Mouse (Mus musculus) intestine, embryonic 15.5 days (tissue): ENCODE data around the gene Slc22a22. TPM values are rescaled to one million over a fixed set of nuclear protein-coding genes. Genes with fewer than 3 reads are reported as not detected.
"Not testable (repeated sequence)": the region's sequence is repeated elsewhere in the genome, so short reads cannot be mapped to it uniquely, and the experiment has no call there.

Experiments
- ATAC-seq: fragments of 200-750 bp; cut with Nextera tagmentation; 2 replicates; pipeline ENCODE4 v1.8.0; 2017; ENCODE audit warnings: moderate TSS enrichment, moderate library complexity
- H3K27ac ChIP-seq: fragments of 300-500 bp; sonication (generic); 2 replicates; pipeline ENCODE4 v1.5.1; 2015; ENCODE audit warnings: mild to moderate bottlenecking, inconsistent platforms
- H3K27me3 ChIP-seq: fragments of 300-500 bp; sonication (generic); replicated peaks from 2 replicates; pipeline ENCODE4 v1.6.1; 2015; ENCODE audit warnings: inconsistent platforms
- H3K36me3 ChIP-seq: fragments of 300-500 bp; sonication (generic); 2 replicates; pipeline ENCODE4 v1.6.1; 2015; ENCODE audit warnings: inconsistent platforms
- H3K4me1 ChIP-seq: fragments of 300-500 bp; sonication (generic); replicated peaks from 2 replicates; pipeline ENCODE4 v1.6.1; 2015; ENCODE audit warnings: inconsistent platforms
- H3K4me2 ChIP-seq: fragments of 300-500 bp; sonication (generic); replicated peaks from 2 replicates; pipeline ENCODE4 v1.6.1; 2015; ENCODE audit warnings: mild to moderate bottlenecking, inconsistent platforms
- H3K4me3 ChIP-seq: fragments of 300-500 bp; sonication (generic); replicated peaks from 2 replicates; pipeline ENCODE4 v1.5.1; 2015; ENCODE audit warnings: inconsistent platforms
- H3K9ac ChIP-seq: fragments of 300-500 bp; sonication (generic); 2 replicates; pipeline ENCODE4 v1.6.1; 2015; ENCODE audit warnings: inconsistent platforms
- H3K9me3 ChIP-seq: fragments of 300-500 bp; sonication (generic); 2 replicates; pipeline ENCODE4 v1.6.1; 2016; ENCODE audit warnings: inconsistent platforms
- WGBS: fragments of 180-500 bp; shearing (Covaris S2); methylation state at CpG from one replicate; pipeline ENCODE4 v1.1.7; 2015; 5-methylcytosine and 5-hydroxymethylcytosine counted together
- polyA plus RNA-seq: library from polyadenylated mRNA; unstranded; fragments of >200 nt; fragmentation: Nextera tagmentation; extraction: Ambion mirVana; gene quantifications from 2 replicates; pipeline ENCODE4 v1.2.1, GENCODE M21; 2015

Gene Slc22a22
- polyA plus RNA-seq, 1 experiment from 2014 or later: not detected

DNA sequence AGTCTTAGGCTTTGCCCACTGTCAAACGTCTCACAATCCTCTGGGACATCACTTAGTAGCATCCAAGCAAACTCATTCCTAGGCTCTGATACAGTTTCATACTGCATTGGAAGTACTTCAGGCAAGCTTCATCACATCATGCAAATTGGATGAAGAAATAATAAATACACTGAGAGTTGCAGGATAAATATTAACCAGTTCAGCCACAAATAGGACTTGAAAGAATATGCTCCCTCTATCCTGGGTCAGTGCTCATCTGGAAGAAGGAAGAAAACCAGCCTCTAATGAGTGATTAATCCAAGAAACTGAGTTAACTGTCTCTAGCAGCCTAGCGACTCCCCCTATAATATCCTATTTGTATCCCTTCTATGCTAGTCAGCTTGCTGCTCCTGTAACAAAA is 146.1 kb downstream of the Slc22a22 start:
- ATAC-seq: no peak
- Histone ChIP-seq H3K9ac (no peak overlapping the region), H3K4me2 (no peak overlapping the region), H3K4me3 (no peak overlapping the region), H3K27ac (no peak overlapping the region), H3K9me3 (no peaks in the 10 kb centered on the region), H3K36me3 (no peaks in the 10 kb centered on the region), H3K4me1 (no peaks in the 10 kb centered on the region), H3K27me3 (no peaks in the 10 kb centered on the region)
- WGBS: 83% methylated on average over 2 of the region's 2 CpGs

DNA sequence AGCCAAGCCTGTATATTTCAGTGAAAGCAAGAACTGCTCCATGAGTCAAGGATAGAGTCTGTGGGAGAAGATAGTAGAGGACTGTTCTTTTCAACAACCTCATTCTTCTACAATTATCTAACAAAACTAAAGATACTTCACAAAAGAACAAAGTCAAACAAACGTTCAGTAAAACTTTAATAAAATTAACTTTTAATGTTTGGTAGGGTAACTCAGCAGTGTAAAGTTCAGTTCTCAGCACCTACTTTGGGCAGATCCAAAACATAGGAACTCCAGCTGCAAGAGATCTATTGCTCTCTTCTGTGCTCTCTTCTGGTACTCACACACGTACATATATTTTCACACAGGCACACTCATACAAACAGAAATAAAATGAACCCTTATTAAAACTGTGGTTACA is 159.4 kb downstream of the Slc22a22 start:
- Histone ChIP-seq H3K4me3 (no peak overlapping the region), H3K27ac (no peak overlapping the region), H3K4me1 (no peaks in the 10 kb centered on the region), H3K4me2 (no peak overlapping the region), H3K9me3 (no peaks in the 10 kb centered on the region), H3K9ac (no peak overlapping the region), H3K27me3 (no peaks in the 10 kb centered on the region), H3K36me3 (no peaks in the 10 kb centered on the region)
- no peak for ATAC-seq
- WGBS: 72% methylated on average over 2 of the region's 2 CpGs

DNA sequence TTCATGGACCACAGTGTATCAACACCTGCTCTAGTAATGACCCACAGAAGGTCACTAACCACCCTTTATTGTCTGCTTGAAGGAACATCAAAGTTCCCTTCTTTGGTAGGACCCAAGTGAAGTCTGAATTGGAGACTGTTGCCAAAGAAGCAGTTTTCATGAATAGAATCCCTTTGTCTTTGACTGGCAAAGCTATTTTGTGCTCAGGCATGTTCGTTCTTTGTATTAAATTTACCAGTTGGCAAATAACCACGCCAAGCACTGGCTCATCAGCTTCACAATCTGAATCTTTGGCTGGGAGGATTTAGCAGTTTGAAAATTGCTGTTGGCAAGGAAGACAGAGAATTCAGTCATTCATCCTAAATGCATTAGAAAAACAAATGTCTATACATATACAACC is 160.9 kb downstream of the Slc22a22 start:
- ATAC-seq: no peak
- WGBS: 85% methylated on average over 2 of the region's 2 CpGs
- Histone ChIP-seq H3K36me3 (no peaks in the 10 kb centered on the region), H3K4me3 (no peak overlapping the region), H3K27me3 (no peaks in the 10 kb centered on the region), H3K9me3 (no peaks in the 10 kb centered on the region), H3K27ac (no peak overlapping the region), H3K4me2 (no peak overlapping the region), H3K9ac (no peak overlapping the region), H3K4me1 (no peaks in the 10 kb centered on the region)

DNA sequence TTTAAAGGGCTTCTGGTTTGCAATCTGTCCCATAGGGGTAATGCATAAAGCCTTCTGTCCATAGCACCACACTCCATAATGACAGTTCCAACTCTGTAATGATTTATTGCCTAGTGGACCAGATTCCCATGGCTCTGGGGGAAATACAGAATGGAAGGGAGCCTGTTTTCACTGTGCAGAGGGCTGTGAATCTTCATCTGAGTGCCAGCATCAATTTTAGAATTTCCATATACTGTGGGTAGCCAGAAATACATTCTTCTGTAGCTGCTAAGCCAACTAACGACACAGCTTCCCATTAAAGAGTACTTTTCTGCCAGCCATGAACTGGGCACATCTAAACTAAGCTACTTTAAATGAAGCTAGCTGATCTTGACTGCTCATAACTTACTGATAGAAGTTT is 174.7 kb downstream of the Slc22a22 start:
- Histone ChIP-seq H3K27me3 (no peaks in the 10 kb centered on the region), H3K4me1 (no peaks in the 10 kb centered on the region)
- WGBS: 63% methylated on average over 1 of the region's 1 CpGs

DNA sequence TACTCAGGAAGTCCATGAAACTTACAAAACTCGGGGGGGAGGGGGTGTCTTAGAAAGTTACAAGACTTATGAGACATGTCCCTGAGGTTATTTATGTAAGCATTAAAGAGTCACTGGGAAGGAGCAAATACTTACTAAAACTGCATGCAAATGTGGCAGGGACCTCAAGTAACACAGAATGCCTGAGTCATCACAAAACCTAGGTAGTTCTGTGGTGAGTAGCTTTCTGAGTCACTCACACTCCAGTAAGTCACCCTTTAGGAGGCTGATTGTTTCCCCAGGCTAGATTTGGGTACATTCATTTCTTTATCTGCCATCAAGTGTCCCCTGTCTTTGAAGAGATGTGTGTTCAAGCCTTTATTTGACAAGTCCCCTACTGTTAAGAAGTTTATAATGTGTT is 198.9 kb downstream of the Slc22a22 start:
- Histone ChIP-seq H3K36me3 (no peaks in the 10 kb centered on the region), H3K27me3 (no peaks in the 10 kb centered on the region), H3K4me2 (no peak overlapping the region), H3K9me3 (no peaks in the 10 kb centered on the region), H3K27ac (no peak overlapping the region), H3K9ac (no peak overlapping the region), H3K4me3 (no peak overlapping the region), H3K4me1 (no peaks in the 10 kb centered on the region)
- ATAC-seq: no peak
- WGBS: 51% methylated on average over 1 of the region's 1 CpGs

More for the DNA sequence above, 174.7 kb downstream of the Slc22a22 start:
- Histone ChIP-seq H3K9me3 (no peaks in the 10 kb centered on the region), H3K9ac (no peak overlapping the region), H3K36me3 (no peaks in the 10 kb centered on the region), H3K27ac (no peak overlapping the region), H3K4me2 (no peak overlapping the region), H3K4me3 (no peak overlapping the region)
- no peak for ATAC-seq

DNA sequence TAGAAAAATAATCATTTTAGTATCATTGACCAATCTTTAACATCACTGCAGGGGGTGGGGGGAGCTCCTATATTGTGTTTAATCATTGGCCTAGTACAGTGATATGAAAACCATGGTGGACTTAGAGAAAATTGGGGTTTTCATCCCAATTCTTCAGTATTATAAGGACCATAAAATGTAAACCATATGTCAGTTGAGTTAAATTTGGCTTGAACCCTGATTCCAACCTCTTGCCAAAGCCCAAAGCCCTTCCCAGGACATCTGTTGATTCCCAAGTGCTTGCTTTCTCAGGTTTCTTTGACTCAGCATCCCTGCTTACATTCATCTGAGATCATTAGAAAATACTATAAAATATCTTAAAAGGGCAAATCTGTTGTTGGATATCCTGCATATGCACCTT is 201.0 kb downstream of the Slc22a22 start:
- Histone ChIP-seq H3K4me3 (no peak overlapping the region), H3K9me3 (no peaks in the 10 kb centered on the region), H3K27ac (no peak overlapping the region), H3K27me3 (no peaks in the 10 kb centered on the region), H3K4me2 (no peak overlapping the region), H3K4me1 (no peaks in the 10 kb centered on the region), H3K36me3 (no peaks in the 10 kb centered on the region), H3K9ac (no peak overlapping the region)
- no peak for ATAC-seq

DNA sequence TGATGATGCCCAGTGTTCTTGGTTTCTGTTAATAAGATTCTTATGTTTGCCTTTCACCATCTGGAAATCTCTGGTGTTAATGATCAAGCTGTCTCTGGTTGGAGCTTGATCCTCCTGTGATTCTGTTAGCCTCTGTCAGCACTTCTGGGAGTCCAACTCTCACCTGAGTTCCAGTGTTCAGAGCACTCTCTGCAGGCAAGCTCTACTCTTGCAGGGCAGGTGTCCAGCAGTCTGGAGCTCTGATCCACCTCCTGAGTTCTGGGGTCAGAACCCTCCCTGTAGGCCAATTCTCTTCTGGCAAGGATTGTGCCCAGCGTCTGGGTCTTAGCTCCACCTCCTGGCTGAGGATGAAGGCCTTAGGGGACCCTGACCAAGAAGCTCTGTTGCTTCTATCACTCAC is 237.4 kb downstream of the Slc22a22 start:
- WGBS: 76% methylated on average over 1 of the region's 1 CpGs
- ATAC-seq, H3K4me2 ChIP-seq, H3K36me3 ChIP-seq, H3K4me1 ChIP-seq, H3K4me3 ChIP-seq, H3K9me3 ChIP-seq, H3K27ac ChIP-seq, H3K9ac ChIP-seq, H3K27me3 ChIP-seq: not testable (repeated sequence)

DNA sequence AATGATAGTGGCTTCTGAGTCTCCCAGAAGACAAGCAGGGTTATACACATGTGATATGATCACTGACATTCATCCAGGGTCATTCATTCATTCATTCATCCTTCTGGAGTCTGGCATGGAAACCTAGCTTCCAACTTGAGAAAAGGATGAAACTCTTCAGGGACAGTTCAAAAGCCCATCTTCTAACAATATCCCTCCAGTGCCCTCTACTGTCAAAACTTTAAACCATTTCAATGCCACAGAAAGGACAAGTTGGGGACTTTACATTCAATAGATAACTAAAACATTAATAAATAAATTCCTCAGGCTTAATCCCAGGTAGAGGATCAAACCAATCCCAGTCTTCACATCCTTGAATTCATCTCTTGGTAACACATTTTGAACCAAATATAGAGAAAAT is 247.0 kb downstream of the Slc22a22 start:
- H3K9me3 ChIP-seq: no peaks in the 10 kb centered on the region
- H3K27ac ChIP-seq: no peak overlapping the region
- H3K4me1 ChIP-seq: no peaks in the 10 kb centered on the region
- H3K36me3 ChIP-seq: no peaks in the 10 kb centered on the region
- H3K27me3 ChIP-seq: no peaks in the 10 kb centered on the region
- ATAC-seq: no peak
- H3K4me3 ChIP-seq: no peak overlapping the region
- H3K9ac ChIP-seq: no peak overlapping the region
- H3K4me2 ChIP-seq: no peak overlapping the region

DNA sequence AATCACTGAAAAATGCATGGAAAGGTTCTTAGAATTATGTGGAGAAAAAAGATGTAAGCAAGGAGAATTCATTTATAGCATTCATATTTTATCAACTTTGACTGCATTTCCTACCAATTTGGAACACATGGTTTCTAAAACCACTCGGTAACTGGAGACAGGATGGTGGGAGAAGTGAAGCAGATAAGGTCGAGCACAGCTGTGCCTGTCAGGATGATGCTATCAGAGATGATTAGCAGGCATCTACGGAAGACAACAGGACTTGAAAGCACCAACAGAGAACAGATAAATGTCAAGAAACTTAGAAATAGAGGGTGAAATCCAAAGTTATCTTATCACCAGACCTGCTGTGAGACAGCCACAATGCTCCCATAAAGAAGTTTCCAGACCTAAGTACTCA is 272.1 kb downstream of the Slc22a22 start:
- no peak for ATAC-seq
- Histone ChIP-seq H3K9ac (no peak overlapping the region), H3K4me3 (no peak overlapping the region), H3K9me3 (no peaks in the 10 kb centered on the region), H3K27ac (no peak overlapping the region), H3K36me3 (no peaks in the 10 kb centered on the region), H3K4me2 (no peak overlapping the region), H3K4me1 (no peaks in the 10 kb centered on the region), H3K27me3 (no peaks in the 10 kb centered on the region)
- WGBS: 42% methylated on average over 3 of the region's 3 CpGs

DNA sequence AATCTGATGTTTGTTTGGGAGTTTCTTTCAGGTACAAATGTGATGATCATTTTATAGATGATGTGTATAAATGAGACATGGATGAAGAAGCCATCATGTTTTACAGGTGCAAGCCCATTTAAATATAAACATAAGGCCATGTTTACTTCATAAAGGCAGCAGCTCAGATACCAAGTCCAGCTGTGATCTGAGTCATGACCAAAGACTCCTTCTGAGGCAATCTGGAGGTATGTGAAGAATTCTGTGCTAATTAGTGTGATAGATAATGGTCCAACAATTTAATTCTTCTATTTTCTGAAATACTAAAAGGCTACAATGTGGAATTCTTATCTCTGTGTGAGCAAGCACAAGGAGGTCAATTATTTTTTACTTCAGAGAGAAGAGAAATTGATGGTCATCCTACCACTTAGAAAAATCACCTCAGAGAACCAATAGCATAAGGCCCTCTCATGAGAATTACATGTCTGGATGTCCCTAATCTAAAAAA is 272.9 kb downstream of the Slc22a22 start:
- no peaks in the 10 kb centered on the region for H3K36me3 ChIP-seq
- no peaks in the 10 kb centered on the region for H3K4me1 ChIP-seq
- no peak overlapping the region for H3K4me2 ChIP-seq
- no peaks in the 10 kb centered on the region for H3K27me3 ChIP-seq
- no peaks in the 10 kb centered on the region for H3K9me3 ChIP-seq
- no peak overlapping the region for H3K4me3 ChIP-seq
- H3K9ac ChIP-seq: no peak overlapping the region
- no peak overlapping the region for H3K27ac ChIP-seq
- no peak for ATAC-seq
